Mouse (Mus musculus) embryonic facial prominence, embryonic 15.5 days (tissue): ENCODE measurements around the gene Clk3. TPM values are rescaled to one million over a fixed set of nuclear protein-coding genes. Genes with fewer than 3 reads are reported as not detected.
A peak's percentile ranks its signal among the peaks of the same experiment; 100 is the strongest.

Experiments used
- ATAC-seq: fragments of 200-750 bp; cut with Nextera tagmentation; 2 replicates; pipeline ENCODE4 v1.8.0; 2017; ENCODE audit warnings: low read depth, moderate TSS enrichment; ENCODE audit not compliant: insufficient number of reproducible peaks, low FRiP score, low TSS enrichment
- H3K27ac ChIP-seq: fragments of 300-500 bp; sonication (generic); replicated peaks from 2 replicates; pipeline ENCODE4 v1.5.1; 2015; ENCODE audit warnings: mild to moderate bottlenecking, inconsistent platforms
- H3K27me3 ChIP-seq: fragments of 300-500 bp; sonication (generic); 2 replicates; pipeline ENCODE4 v1.6.1; 2015; ENCODE audit warnings: inconsistent platforms
- H3K36me3 ChIP-seq: fragments of 300-500 bp; sonication (generic); 2 replicates; pipeline ENCODE4 v1.6.1; 2015; ENCODE audit warnings: mild to moderate bottlenecking, inconsistent platforms
- H3K4me1 ChIP-seq: fragments of 300-500 bp; sonication (generic); 2 replicates; pipeline ENCODE4 v1.6.1; 2015; ENCODE audit warnings: inconsistent platforms
- H3K4me2 ChIP-seq: fragments of 300-500 bp; sonication (generic); replicated peaks from 2 replicates; pipeline ENCODE4 v1.6.1; 2015; ENCODE audit warnings: mild to moderate bottlenecking, inconsistent platforms
- H3K4me3 ChIP-seq: fragments of 300-500 bp; sonication (generic); replicated peaks from 2 replicates; pipeline ENCODE4 v1.5.1; 2015; ENCODE audit warnings: mild to moderate bottlenecking, inconsistent platforms
- H3K9ac ChIP-seq: fragments of 300-500 bp; sonication (generic); 2 replicates; pipeline ENCODE4 v1.6.1; 2015; ENCODE audit warnings: inconsistent platforms
- H3K9me3 ChIP-seq: fragments of 300-500 bp; sonication (generic); replicated peaks from 2 replicates; pipeline ENCODE4 v1.6.1; 2016; ENCODE audit warnings: inconsistent platforms
- WGBS: fragments of 180-500 bp; shearing (Covaris S2); methylation state at CpG from one replicate; pipeline ENCODE4 v1.1.7; 2015; 5-methylcytosine and 5-hydroxymethylcytosine counted together
- polyA plus RNA-seq: library from polyadenylated mRNA; unstranded; fragments of >200 nt; fragmentation: Nextera tagmentation; extraction: Ambion mirVana; gene quantifications from 2 replicates; pipeline ENCODE4 v1.2.1, GENCODE M21; 2015

Clk3 gene
- polyA plus RNA-seq = 78.4 and 80.2 TPM in 2 replicates

- peaks cover 35% of the 10 kb centered on the region for H3K4me1 ChIP-seq
- H3K9me3 ChIP-seq = no peaks in the 10 kb centered on the region
- H3K36me3 ChIP-seq = peaks cover 5% of the 10 kb centered on the region
- no peaks in the 10 kb centered on the region for H3K27me3 ChIP-seq
- peak within 1 kb of the TSS; percentile 91 for H3K9ac ChIP-seq
- peak within 1 kb of the TSS; percentile 82 for H3K4me3 ChIP-seq
- peak within 1 kb of the TSS; percentile 99 for H3K27ac ChIP-seq
- peak within 1 kb of the TSS; percentile 96 for H3K4me2 ChIP-seq
- under 1% methylated on average over 93 of the region's 93 CpGs for WGBS
- ATAC-seq = peak; percentile 61
Observed at GRCm38 (mm10) chr9:57765364-57766351, at the start of gene Clk3. Clk3 (minus strand) TSS chr9:57765860.

- H3K27ac ChIP-seq = no peak overlapping the region
- H3K4me3 ChIP-seq = no peak overlapping the region
- H3K36me3 ChIP-seq = 0 out of 2 replicates have a peak, but pooled peaks cover 5% of the 10 kb centered on the region
- no peak overlapping the region for H3K9ac ChIP-seq
- 22% methylated on average over 3 of the region's 3 CpGs for WGBS
- peaks cover 47% of the 10 kb centered on the region for H3K4me1 ChIP-seq
- H3K4me2 ChIP-seq = no peak overlapping the region
- H3K9me3 ChIP-seq = no peaks in the 10 kb centered on the region
- ATAC-seq = no peak
- H3K27me3 ChIP-seq = no peaks in the 10 kb centered on the region
Observed at GRCm38 (mm10) chr9:57814866-57815265, 49.2 kb upstream of the Clk3 start.

- no peaks in the 10 kb centered on the region for H3K27me3 ChIP-seq
- H3K4me1 ChIP-seq = peaks cover 47% of the 10 kb centered on the region
- 0 out of 2 replicates have a peak, but pooled peaks cover 5% of the 10 kb centered on the region for H3K36me3 ChIP-seq
- ATAC-seq = no peak
- no peak overlapping the region for H3K9ac ChIP-seq
- WGBS = 30% methylated on average over 1 of the region's 1 CpGs
- no peak overlapping the region for H3K27ac ChIP-seq
- no peaks in the 10 kb centered on the region for H3K9me3 ChIP-seq
- H3K4me2 ChIP-seq = no peak overlapping the region
- H3K4me3 ChIP-seq = no peak overlapping the region
Observed at GRCm38 (mm10) chr9:57814014-57814413, 48.4 kb upstream of the Clk3 start.

GRCm38 (mm10) chr9:57811793-57812733, 46.4 kb upstream of the Clk3 start:
- H3K4me3 ChIP-seq = no peak overlapping the region
- WGBS = 41% methylated on average over 8 of the region's 8 CpGs
- no peaks in the 10 kb centered on the region for H3K9me3 ChIP-seq
- no peak overlapping the region for H3K4me2 ChIP-seq
- no peak overlapping the region for H3K9ac ChIP-seq
- no peaks in the 10 kb centered on the region for H3K27me3 ChIP-seq
- no peak overlapping the region for H3K27ac ChIP-seq
- H3K4me1 ChIP-seq = peaks cover 35% of the 10 kb centered on the region
- no peak for ATAC-seq
- H3K36me3 ChIP-seq = 0 out of 2 replicates have a peak, but pooled peaks cover 5% of the 10 kb centered on the region

- Histone ChIP-seq H3K9ac (no peak overlapping the region), H3K4me2 (no peak overlapping the region), H3K27ac (no peak overlapping the region), H3K36me3 (0 out of 2 replicates have a peak, but pooled peaks cover 5% of the 10 kb centered on the region), H3K4me1 (peaks cover 22% of the 10 kb centered on the region), H3K4me3 (no peak overlapping the region), H3K27me3 (no peaks in the 10 kb centered on the region), H3K9me3 (no peaks in the 10 kb centered on the region)
- no peak for ATAC-seq
- WGBS = 78% methylated on average over 3 of the region's 3 CpGs
Observed at GRCm38 (mm10) chr9:57810691-57811090, 45.0 kb upstream of the Clk3 start.

- no peak for ATAC-seq
- no peaks in the 10 kb centered on the region for H3K9me3 ChIP-seq
- H3K4me3 ChIP-seq = no peak overlapping the region
- peaks cover 11% of the 10 kb centered on the region for H3K4me1 ChIP-seq
- no peak overlapping the region for H3K9ac ChIP-seq
- H3K36me3 ChIP-seq = 0 out of 2 replicates have a peak, but pooled peaks cover 5% of the 10 kb centered on the region
- 66% methylated on average over 5 of the region's 5 CpGs for WGBS
- H3K27ac ChIP-seq = no peak overlapping the region
- no peaks in the 10 kb centered on the region for H3K27me3 ChIP-seq
- H3K4me2 ChIP-seq = no peak overlapping the region
Observed at GRCm38 (mm10) chr9:57808771-57809310, 43.2 kb upstream of the Clk3 start.

- WGBS = 76% methylated on average over 4 of the region's 4 CpGs
- H3K9me3 ChIP-seq = no peaks in the 10 kb centered on the region
- H3K4me2 ChIP-seq = no peak overlapping the region
- H3K27ac ChIP-seq = no peak overlapping the region
- 0 out of 2 replicates have a peak, but pooled peaks cover 5% of the 10 kb centered on the region for H3K36me3 ChIP-seq
- ATAC-seq = no peak
- H3K9ac ChIP-seq = no peak overlapping the region
- no peaks in the 10 kb centered on the region for H3K27me3 ChIP-seq
- peaks cover 5% of the 10 kb centered on the region for H3K4me1 ChIP-seq
- no peak overlapping the region for H3K4me3 ChIP-seq
Observed at GRCm38 (mm10) chr9:57807174-57807651, 41.6 kb upstream of the Clk3 start.

- Histone ChIP-seq H3K9ac (no peak overlapping the region), H3K27me3 (no peaks in the 10 kb centered on the region), H3K4me3 (no peak overlapping the region), H3K27ac (no peak overlapping the region), H3K36me3 (0 out of 2 replicates have a peak, but pooled peaks cover 5% of the 10 kb centered on the region), H3K9me3 (no peaks in the 10 kb centered on the region), H3K4me2 (no peak overlapping the region), H3K4me1 (peaks cover 4% of the 10 kb centered on the region; the same call in 1 of the 2 replicates)
- WGBS = 35% methylated on average over 1 of the region's 1 CpGs
- no peak for ATAC-seq
Observed at GRCm38 (mm10) chr9:57806066-57806481, 40.4 kb upstream of the Clk3 start.

GRCm38 (mm10) chr9:57805087-57805737, 39.6 kb upstream of the Clk3 start:
- H3K9me3 ChIP-seq = no peaks in the 10 kb centered on the region
- no peak for ATAC-seq
- H3K36me3 ChIP-seq = no peaks in the 10 kb centered on the region
- no peak overlapping the region for H3K4me2 ChIP-seq
- no peak overlapping the region for H3K4me3 ChIP-seq
- whole genome bisulfite sequencing = 65% methylated on average over 10 of the region's 10 CpGs
- H3K27ac ChIP-seq = no peak overlapping the region
- H3K27me3 ChIP-seq = no peaks in the 10 kb centered on the region
- H3K4me1 ChIP-seq = peaks cover 4% of the 10 kb centered on the region; the same call in 1 of the 2 replicates
- H3K9ac ChIP-seq = no peak overlapping the region

- Histone ChIP-seq H3K4me3 (no peak overlapping the region), H3K4me1 (peaks cover 4% of the 10 kb centered on the region; the same call in 1 of the 2 replicates), H3K27ac (no peak overlapping the region), H3K4me2 (no peak overlapping the region), H3K27me3 (no peaks in the 10 kb centered on the region), H3K36me3 (no peaks in the 10 kb centered on the region), H3K9ac (no peak overlapping the region), H3K9me3 (no peaks in the 10 kb centered on the region)
- WGBS = 27% methylated on average over 4 of the region's 4 CpGs
- ATAC-seq = no peak
Observed at GRCm38 (mm10) chr9:57803839-57804238, 38.2 kb upstream of the Clk3 start.
